Mouse (Mus musculus) lung, postnatal 0 days (tissue): ENCODE measurements around the gene Ak5.

Experiments used
- CTCF ChIP-seq: IDR thresholded peaks from 2 replicates; pipeline ENCODE4 v1.5.1; 2016; ENCODE audit warnings: antibody characterized with exemption, mild to moderate bottlenecking
- EP300 ChIP-seq: IDR thresholded peaks from 2 replicates; pipeline ENCODE4 v1.6.1; 2016; ENCODE audit warnings: antibody characterized with exemption, mild to moderate bottlenecking, control low read depth

DNA sequence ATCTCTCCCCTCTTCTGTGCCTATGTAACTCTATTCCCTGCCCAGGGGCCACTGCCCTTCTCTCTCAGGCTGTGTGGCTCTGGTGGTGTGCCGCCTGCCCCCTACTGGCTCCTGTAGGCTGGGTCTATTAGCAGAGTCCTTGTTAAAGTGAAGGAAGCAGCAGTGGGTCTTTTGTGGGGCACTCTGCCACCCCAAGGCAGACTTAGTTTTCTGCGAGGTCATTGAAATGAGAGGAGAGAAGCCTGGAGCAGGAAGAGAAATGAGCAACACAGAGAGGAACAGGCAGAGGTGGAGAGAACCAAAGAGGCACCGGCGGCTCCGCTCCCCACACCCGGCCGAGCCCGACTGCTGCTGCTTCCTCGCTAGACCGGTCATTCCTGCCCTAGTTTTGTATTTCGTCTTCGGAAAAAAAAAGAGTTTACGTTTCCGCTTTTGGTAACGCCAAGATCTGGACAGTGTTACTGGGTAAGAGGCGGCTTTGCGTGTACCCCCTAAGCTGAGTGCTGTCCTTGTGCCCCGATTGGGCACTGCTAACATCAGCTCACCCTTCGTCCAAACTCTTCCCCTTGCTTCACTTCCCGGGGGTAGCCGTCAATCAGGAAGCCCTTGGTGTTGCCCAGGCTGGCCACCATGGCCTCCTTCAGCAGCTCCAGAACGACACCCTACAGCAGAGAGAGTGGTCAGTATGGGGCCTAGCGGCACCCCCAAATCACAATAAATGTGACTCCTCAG is 190.2 kb downstream of the Ak5 start:
- peak; percentile 86 for TF ChIP-seq CTCF
- no peak for TF ChIP-seq EP300
